28 mouse cellular contexts compared by ENCODE assay signal in genomic region chr6:100273556-100273955, GRCm38 (mm10).
"Had no signal": no experiment of that assay in that cellular context is flagged by ENCODE, and none has a peak within 500 bp of the region (broad histone marks: within the 10 kb centered on the region; RNA-seq: fewer than 3 reads in every experiment).

No protein-coding gene starts in this region.

- H3K4me2 ChIP-seq: heart, embryonic 12.5 days; hindbrain, embryonic 12.5 days; hindbrain, embryonic 14.5 days; kidney, embryonic 15.5 days; limb, embryonic 13.5 days; limb, embryonic 15.5 days; liver, embryonic 11.5 days; liver, embryonic 13.5 days; liver, embryonic 15.5 days had no signal

- H3K9ac ChIP-seq: heart, embryonic 12.5 days; hindbrain, embryonic 12.5 days; hindbrain, embryonic 14.5 days; kidney, embryonic 15.5 days; limb, embryonic 13.5 days; limb, embryonic 15.5 days; liver, embryonic 13.5 days; liver, embryonic 15.5 days had no signal

- ATAC-seq: hindbrain, embryonic 16.5 days; intestine, embryonic 16.5 days had no signal

- DNase-seq: gastrocnemius, adult 2 months; gastrocnemius, postnatal 10 days; gastrocnemius, postnatal 25 days; heart, adult 18-20 months; heart, postnatal 10 days; heart, postnatal 4 days; kidney, adult 11 months; kidney, adult 2 months; kidney, adult 9 months; kidney, postnatal 14 days; kidney, postnatal 36 days; layer of hippocampus, adult 9-11 months; layer of hippocampus, postnatal 36 days; left cerebral cortex, postnatal 4 days; liver, embryonic 13.5 days had no signal

- H3K27me3 ChIP-seq: heart, embryonic 12.5 days; hindbrain, embryonic 12.5 days; kidney, embryonic 15.5 days; limb, embryonic 13.5 days; limb, embryonic 15.5 days; liver, embryonic 13.5 days; liver, embryonic 15.5 days had no signal

- H3K27ac ChIP-seq: gastrocnemius, adult 2 months; heart, embryonic 10.5 days; hindbrain, embryonic 10.5 days; hindbrain, embryonic 12.5 days; hindbrain, embryonic 14.5 days; kidney, embryonic 15.5 days; kidney, postnatal 0 days; limb, embryonic 13.5 days; limb, embryonic 15.5 days; liver, embryonic 13.5 days; liver, embryonic 15.5 days had no signal

- H3K9me3 ChIP-seq: heart, embryonic 10.5 days; heart, embryonic 12.5 days; hindbrain, embryonic 10.5 days; hindbrain, embryonic 12.5 days; kidney, embryonic 15.5 days; limb, embryonic 13.5 days; limb, embryonic 15.5 days; liver, embryonic 13.5 days; liver, embryonic 15.5 days had no signal

- H3K4me3 ChIP-seq: gastrocnemius, adult 2 months; heart, embryonic 10.5 days; heart, embryonic 12.5 days; hindbrain, embryonic 10.5 days; hindbrain, embryonic 12.5 days; kidney, embryonic 15.5 days; limb, embryonic 13.5 days; limb, embryonic 15.5 days; liver, embryonic 13.5 days; liver, embryonic 15.5 days had no signal

- H3K36me3 ChIP-seq: heart, embryonic 10.5 days; heart, embryonic 12.5 days; hindbrain, embryonic 10.5 days; hindbrain, embryonic 12.5 days; kidney, embryonic 15.5 days; limb, embryonic 13.5 days; limb, embryonic 15.5 days; liver, embryonic 13.5 days; liver, embryonic 15.5 days had no signal
